Mouse (Mus musculus) bone marrow, adult 2 months (tissue): ENCODE measurements around the gene Grm5.

Experiments
- CTCF ChIP-seq: fragments of 200-500 bp; IDR thresholded peaks from 2 replicates; pipeline ENCODE4 v1.5.1; 2011; ENCODE audit warnings: low read length, control low read depth; ENCODE audit not compliant: control insufficient read depth, insufficient read depth
- POLR2A ChIP-seq: fragments of 200-500 bp; IDR thresholded peaks from 2 replicates; pipeline ENCODE4 v1.6.1; 2011; ENCODE audit warnings: low read depth, mild to moderate bottlenecking, control low read depth, low read length, borderline replicate concordance; ENCODE audit not compliant: control insufficient read depth

- TF ChIP-seq CTCF (peak; percentile 70), POLR2A (no peak)
These were observed 513.7 kb downstream of the Grm5 start for GRCm38 (mm10) chr7:88097715-88098114.
